Mouse (Mus musculus) liver, adult 2 months (tissue): ENCODE measurements around the gene Sorl1.

Source experiments
- CTCF ChIP-seq: fragments of 200-500 bp; IDR thresholded peaks from 2 replicates; pipeline ENCODE4 v1.5.1; 2011; ENCODE audit warnings: low read depth, low read length, control low read depth
- POLR2A ChIP-seq: fragments of 200-500 bp; IDR thresholded peaks from 2 replicates; pipeline ENCODE4 v1.6.1; 2011; ENCODE audit warnings: low read length, control low read depth; ENCODE audit not compliant: insufficient read depth; ENCODE audit errors: extremely low read depth

- TF ChIP-seq CTCF (no peak), POLR2A (no peak)
Measured at GRCm38 (mm10) chr9:41925721-41926120, 198.4 kb downstream of the Sorl1 start.
